Mouse (Mus musculus) limb, embryonic 14.5 days (tissue): ENCODE data around the gene Ccdc93. TPM values are rescaled to one million over a fixed set of nuclear protein-coding genes. Genes with fewer than 3 reads are reported as not detected.

Experiments
- ATAC-seq: fragments of 200-750 bp; cut with Nextera tagmentation; 2 replicates; pipeline ENCODE4 v1.8.0; 2017; ENCODE audit warnings: low read depth, moderate number of reproducible peaks, moderate TSS enrichment; ENCODE audit not compliant: low FRiP score
- DNase-seq: peaks from one replicate; pipeline ENCODE4 v3.0.0-alpha.2; 2015; ENCODE audit warnings: low spot score
- H3K27ac ChIP-seq: fragments of 300-500 bp; sonication (generic); replicated peaks from 2 replicates; pipeline ENCODE4 v1.5.1; 2014; ENCODE audit warnings: low read depth, mild to moderate bottlenecking, low read length, moderate library complexity, mixed read lengths
- H3K27me3 ChIP-seq: fragments of 300-500 bp; sonication (generic); 2 replicates; pipeline ENCODE4 v1.6.1; 2014; ENCODE audit warnings: low read length, mixed read lengths; ENCODE audit not compliant: control insufficient read depth, insufficient read depth
- H3K36me3 ChIP-seq: fragments of 300-500 bp; sonication (generic); 2 replicates; pipeline ENCODE4 v1.6.1; 2014; ENCODE audit warnings: mild to moderate bottlenecking, low read length, moderate library complexity, mixed read lengths; ENCODE audit not compliant: control insufficient read depth, insufficient read depth
- H3K4me1 ChIP-seq: fragments of 300-500 bp; sonication (generic); 2 replicates; pipeline ENCODE4 v1.6.1; 2014; ENCODE audit warnings: antibody characterized with exemption, low read length, mixed read lengths; ENCODE audit not compliant: control insufficient read depth, insufficient read depth
- H3K4me2 ChIP-seq: fragments of 300-500 bp; sonication (generic); replicated peaks from 2 replicates; pipeline ENCODE4 v1.6.1; 2014; ENCODE audit warnings: low read depth, mild to moderate bottlenecking, low read length, moderate library complexity; ENCODE audit not compliant: severe bottlenecking
- H3K4me3 ChIP-seq: fragments of 300-500 bp; sonication (generic); replicated peaks from 2 replicates; pipeline ENCODE4 v1.5.1; 2014; ENCODE audit warnings: low read length
- H3K9ac ChIP-seq: fragments of 300-500 bp; sonication (generic); 2 replicates; pipeline ENCODE4 v1.6.1; 2014; ENCODE audit warnings: mild to moderate bottlenecking, low read depth, low read length, moderate library complexity; ENCODE audit not compliant: severe bottlenecking
- H3K9me3 ChIP-seq: fragments of 300-500 bp; sonication (generic); 2 replicates; pipeline ENCODE4 v1.6.1; 2016; ENCODE audit warnings: low read length; ENCODE audit not compliant: control insufficient read depth
- POLR2A ChIP-seq: fragments of 200-500 bp; IDR thresholded peaks from 2 replicates; pipeline ENCODE4 v1.8.0; 2012; ENCODE audit warnings: inconsistent platforms, mild to moderate bottlenecking, moderate library complexity, borderline replicate concordance; ENCODE audit not compliant: insufficient read depth, insufficient read length; ENCODE audit errors: extremely low read depth
- WGBS: fragments of 180-500 bp; shearing (Covaris S2); extraction: QIAGEN DNeasy Blood & Tissue Kit; methylation state at CpG from one replicate; pipeline ENCODE4 v1.1.7; 2014; 5-methylcytosine and 5-hydroxymethylcytosine counted together
- polyA plus RNA-seq, 2 experiments: library from polyadenylated mRNA; depleted of rRNA in 1 of 2; stranded (reverse) in 1 of 2; unstranded in 1 of 2; fragments of >200 nt; fragmentation: Nextera tagmentation in 1 of 2; extraction: Ambion mirVana in 1 of 2; gene quantifications; 2 replicates each; pipeline versions ENCODE4 v1.2.1 to v1.2.3; 2012 to 2014

The Ccdc93 gene
- polyA plus RNA-seq, 2 experiments = 12.0 to 16.8 TPM

GRCm38 (mm10) chr1:121529286-121529685, 98.4 kb downstream of the Ccdc93 start:
- 89% methylated on average over 6 of the region's 6 CpGs for WGBS
- H3K9ac ChIP-seq = no peak overlapping the region
- H3K27me3 ChIP-seq = peaks cover 11% of the 10 kb centered on the region; the same call in 1 of the 2 replicates
- no peak for TF ChIP-seq POLR2A
- H3K36me3 ChIP-seq = no peaks in the 10 kb centered on the region
- DNase-seq = no peak
- no peaks in the 10 kb centered on the region for H3K9me3 ChIP-seq
- H3K27ac ChIP-seq = no peak overlapping the region
- peaks cover 11% of the 10 kb centered on the region; the same call in 1 of the 2 replicates for H3K4me1 ChIP-seq
- H3K4me2 ChIP-seq = no peak overlapping the region
- ATAC-seq = no peak
- H3K4me3 ChIP-seq = no peak overlapping the region

DNA sequence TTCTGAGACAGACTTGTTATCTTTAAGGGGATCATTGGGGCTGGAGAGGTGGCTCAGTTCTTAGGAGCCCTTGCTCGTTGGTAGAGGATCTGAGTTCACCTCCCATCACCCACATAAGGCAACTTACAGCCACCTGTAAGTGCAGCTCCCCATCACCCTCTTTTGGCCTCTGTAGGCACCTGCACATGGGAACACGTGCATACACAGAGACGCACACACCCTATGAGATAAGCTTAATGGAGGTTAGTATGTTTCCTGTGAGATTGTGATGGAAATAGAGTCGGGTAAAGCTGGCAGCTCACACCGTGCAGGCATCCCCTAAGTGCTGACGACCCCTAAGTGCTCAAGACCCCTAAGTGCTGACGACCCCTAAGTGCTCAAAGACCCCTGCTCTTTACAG, 100.6 kb downstream of the Ccdc93 start:
- Histone ChIP-seq H3K9ac (no peak overlapping the region), H3K4me2 (no peak overlapping the region), H3K27me3 (peaks cover 11% of the 10 kb centered on the region; the same call in 1 of the 2 replicates), H3K4me1 (peaks cover 11% of the 10 kb centered on the region; the same call in 1 of the 2 replicates), H3K4me3 (no peak overlapping the region), H3K27ac (no peak overlapping the region), H3K9me3 (no peaks in the 10 kb centered on the region), H3K36me3 (no peaks in the 10 kb centered on the region)
- 77% methylated on average over 7 of the region's 7 CpGs for WGBS
- no peak for TF ChIP-seq POLR2A
- DNase-seq (no peak), ATAC-seq (no peak)

GRCm38 (mm10) chr1:121540361-121540760, 109.5 kb downstream of the Ccdc93 start:
- H3K27ac ChIP-seq = no peak overlapping the region
- H3K27me3 ChIP-seq = no peaks in the 10 kb centered on the region
- H3K9ac ChIP-seq = no peak overlapping the region
- no peaks in the 10 kb centered on the region for H3K4me1 ChIP-seq
- no peak overlapping the region for H3K4me3 ChIP-seq
- no peak overlapping the region for H3K4me2 ChIP-seq
- WGBS = 83% methylated on average over 8 of the region's 8 CpGs
- no peaks in the 10 kb centered on the region for H3K9me3 ChIP-seq
- ATAC-seq = no peak
- no peak for DNase-seq
- no peak for TF ChIP-seq POLR2A
- no peaks in the 10 kb centered on the region for H3K36me3 ChIP-seq

DNA sequence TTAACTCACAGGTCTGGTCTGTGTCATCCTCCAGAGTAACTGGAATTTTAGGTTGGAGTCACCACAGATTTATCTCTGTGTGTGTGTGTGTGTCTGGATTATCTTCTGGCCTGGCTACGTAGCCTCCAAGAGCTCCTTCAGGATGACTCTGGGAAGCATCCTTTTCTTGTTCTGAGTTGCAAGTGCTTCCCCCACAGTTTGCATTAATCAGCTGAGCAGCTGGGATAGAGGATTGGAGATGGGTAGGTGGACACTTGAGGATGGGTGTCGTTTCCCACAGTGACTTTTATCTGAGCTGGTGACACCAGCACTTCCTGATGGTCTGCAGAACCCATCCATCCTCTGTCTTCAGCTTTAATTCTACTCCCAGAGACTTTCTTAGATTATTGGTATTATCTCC, 116.0 kb downstream of the Ccdc93 start:
- DNase-seq (no peak), ATAC-seq (no peak)
- no peak overlapping the region for H3K4me2 ChIP-seq
- H3K4me1 ChIP-seq = no peaks in the 10 kb centered on the region
- no peak overlapping the region for H3K9ac ChIP-seq
- no peak for TF ChIP-seq POLR2A
- H3K9me3 ChIP-seq = no peaks in the 10 kb centered on the region
- no peak overlapping the region for H3K4me3 ChIP-seq
- no peaks in the 10 kb centered on the region for H3K27me3 ChIP-seq
- 57% methylated on average over 2 of the region's 2 CpGs for WGBS
- no peak overlapping the region for H3K27ac ChIP-seq
- peaks cover 19% of the 10 kb centered on the region for H3K36me3 ChIP-seq

DNA sequence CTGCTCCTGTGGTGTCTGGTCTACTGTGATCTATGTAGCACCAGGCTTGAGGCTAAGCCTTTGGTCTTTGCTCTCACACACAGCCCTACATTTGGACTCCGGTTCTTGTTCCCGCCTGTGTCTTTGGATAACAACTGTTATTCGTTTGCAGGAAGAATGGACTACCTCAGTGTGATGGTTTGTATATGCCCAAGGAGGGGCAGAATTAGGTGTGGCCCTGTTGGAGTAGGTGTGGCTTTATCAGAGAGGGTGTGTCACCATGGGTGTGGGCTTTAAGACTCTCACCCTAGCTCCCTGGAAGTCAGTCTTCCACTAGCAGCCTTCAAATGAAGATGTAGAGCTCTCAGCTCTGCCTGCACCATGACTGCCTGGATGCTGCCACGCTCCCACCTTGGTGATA, 117.8 kb downstream of the Ccdc93 start:
- Histone ChIP-seq H3K4me3 (no peak overlapping the region), H3K27ac (no peak overlapping the region), H3K4me1 (no peaks in the 10 kb centered on the region), H3K9ac (no peak overlapping the region), H3K27me3 (no peaks in the 10 kb centered on the region), H3K9me3 (no peaks in the 10 kb centered on the region), H3K4me2 (no peak overlapping the region), H3K36me3 (peaks cover 34% of the 10 kb centered on the region)
- DNase-seq (no peak), ATAC-seq (no peak)
- WGBS = 91% methylated on average over 4 of the region's 4 CpGs
- no peak for TF ChIP-seq POLR2A

DNA sequence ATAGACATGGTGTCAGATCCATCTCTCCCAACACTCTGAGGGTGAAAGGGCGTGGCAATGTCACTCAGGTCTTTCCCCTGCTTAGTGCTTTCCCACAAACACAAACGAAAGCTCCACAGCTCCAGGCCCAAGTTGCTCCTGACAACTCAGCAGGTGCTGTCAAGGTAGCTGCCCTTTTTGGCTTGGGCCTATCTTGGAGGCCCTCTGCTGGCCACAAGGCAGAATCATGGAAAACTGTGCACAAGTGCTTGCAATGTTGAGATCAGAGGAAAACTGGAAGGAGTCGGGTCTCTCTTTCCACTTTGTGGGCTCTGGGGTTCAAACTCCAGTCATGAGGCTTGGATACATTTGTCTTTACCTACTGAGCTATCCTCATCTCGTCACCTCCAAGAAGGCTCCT, 118.6 kb downstream of the Ccdc93 start:
- 74% methylated on average over 4 of the region's 4 CpGs for WGBS
- no peak for TF ChIP-seq POLR2A

More for the DNA sequence above, 118.6 kb downstream of the Ccdc93 start:
- no peak for DNase-seq
- no peak overlapping the region for H3K27ac ChIP-seq
- no peaks in the 10 kb centered on the region for H3K9me3 ChIP-seq
- H3K27me3 ChIP-seq = no peaks in the 10 kb centered on the region
- H3K4me2 ChIP-seq = no peak overlapping the region
- H3K4me1 ChIP-seq = no peaks in the 10 kb centered on the region
- ATAC-seq = no peak
- H3K4me3 ChIP-seq = no peak overlapping the region
- H3K36me3 ChIP-seq = peaks cover 40% of the 10 kb centered on the region
- H3K9ac ChIP-seq = no peak overlapping the region
